In the genomic region with DNA sequence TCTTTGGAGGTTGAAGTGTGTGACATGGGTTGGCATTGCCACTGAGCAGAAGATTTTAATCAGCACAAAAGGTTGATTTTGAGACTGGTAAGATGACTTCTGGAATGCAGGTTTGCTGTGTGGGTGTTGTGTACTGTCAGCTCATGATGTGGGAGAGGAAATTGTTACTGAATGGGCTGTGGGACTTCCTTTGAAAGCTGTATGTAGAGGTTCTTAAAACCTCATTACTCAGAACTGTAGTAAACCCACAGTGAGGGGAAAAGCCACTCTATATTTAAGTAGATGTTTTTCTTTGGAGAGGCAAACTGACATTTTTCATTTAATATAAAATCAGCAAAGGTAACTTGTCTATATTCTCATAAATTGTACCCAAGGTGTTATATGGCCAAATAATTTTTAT, we compare ENCODE assay signal across 21 mouse cellular contexts.
"Had no signal": no experiment of that assay in that cellular context is flagged by ENCODE, and none has a peak within 500 bp of the region (broad histone marks: within the 10 kb centered on the region; RNA-seq: fewer than 3 reads in every experiment).

No protein-coding gene starts in this region.

- ATAC-seq: lung, postnatal 0 days; midbrain, embryonic 16.5 days had no signal

- H3K4me1 ChIP-seq: lung, embryonic 15.5 days; neural tube, embryonic 13.5 days; neural tube, embryonic 15.5 days had no signal

- H3K27ac ChIP-seq: lung, embryonic 15.5 days; macrophage; neural tube, embryonic 13.5 days; neural tube, embryonic 15.5 days had no signal

- H3K9ac ChIP-seq: lung, embryonic 15.5 days; neural tube, embryonic 13.5 days; neural tube, embryonic 15.5 days had no signal

- DNase-seq: lung, adult 2 months; lung, postnatal 14 days; lung, postnatal 36 days; midbrain, embryonic 14.5 days; retina, postnatal 1 day; right cerebral cortex, adult 18-20 months; right cerebral cortex, postnatal 25 days; right cerebral cortex, postnatal 4 days; spleen, adult 18-20 months; thymus, adult 18-20 months; thymus, postnatal 14 days; thymus, postnatal 36 days had no signal

- H3K4me3 ChIP-seq: lung, embryonic 15.5 days; megakaryocyte, embryonic 14.5 days; myocyte; neural tube, embryonic 13.5 days; neural tube, embryonic 15.5 days had no signal

- H3K9me3 ChIP-seq: lung, embryonic 15.5 days; neural tube, embryonic 13.5 days; neural tube, embryonic 15.5 days had no signal

- H3K4me2 ChIP-seq: lung, embryonic 15.5 days; midbrain, embryonic 11.5 days; neural tube, embryonic 13.5 days; neural tube, embryonic 15.5 days had no signal

- H3K27me3 ChIP-seq: lung, embryonic 15.5 days; megakaryocyte, embryonic 14.5 days; neural tube, embryonic 13.5 days; neural tube, embryonic 15.5 days had no signal

- H3K36me3 ChIP-seq: lung, embryonic 15.5 days; neural tube, embryonic 13.5 days; neural tube, embryonic 15.5 days had no signal
